Mouse (Mus musculus): Measurements from ENCODE around the gene Noct. TPM values are rescaled to one million over a fixed set of nuclear protein-coding genes. Genes with fewer than 3 reads are reported as not detected.

Noct gene
- total RNA-seq, 2 experiments from 2014 or later = 42.3 to 52.1 TPM

- DNase-seq = no peak
Observed at GRCm38 (mm10) chr3:51230886-51231285, 6.6 kb downstream of the Noct start.

DNA sequence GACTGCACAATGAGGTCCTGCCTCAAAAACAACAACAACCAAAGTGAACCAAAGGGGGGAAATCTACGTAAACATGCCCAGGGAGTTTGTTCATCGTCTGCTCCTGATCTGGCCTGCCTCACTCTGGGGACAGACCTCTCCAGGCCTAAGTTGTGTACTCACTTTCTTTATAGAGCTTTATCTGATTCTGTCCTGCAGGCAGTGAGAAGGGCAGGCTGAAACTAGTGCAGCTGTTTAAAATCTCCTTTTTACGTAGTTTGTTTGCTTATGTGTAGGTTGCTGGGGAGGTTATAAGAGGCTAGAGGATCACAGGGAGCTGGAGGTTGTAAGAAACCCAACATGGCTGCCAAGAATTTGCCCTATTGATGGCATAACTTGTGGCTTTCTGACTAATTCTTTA is 7.3 kb downstream of the Noct start:
- no peak for DNase-seq

DNA sequence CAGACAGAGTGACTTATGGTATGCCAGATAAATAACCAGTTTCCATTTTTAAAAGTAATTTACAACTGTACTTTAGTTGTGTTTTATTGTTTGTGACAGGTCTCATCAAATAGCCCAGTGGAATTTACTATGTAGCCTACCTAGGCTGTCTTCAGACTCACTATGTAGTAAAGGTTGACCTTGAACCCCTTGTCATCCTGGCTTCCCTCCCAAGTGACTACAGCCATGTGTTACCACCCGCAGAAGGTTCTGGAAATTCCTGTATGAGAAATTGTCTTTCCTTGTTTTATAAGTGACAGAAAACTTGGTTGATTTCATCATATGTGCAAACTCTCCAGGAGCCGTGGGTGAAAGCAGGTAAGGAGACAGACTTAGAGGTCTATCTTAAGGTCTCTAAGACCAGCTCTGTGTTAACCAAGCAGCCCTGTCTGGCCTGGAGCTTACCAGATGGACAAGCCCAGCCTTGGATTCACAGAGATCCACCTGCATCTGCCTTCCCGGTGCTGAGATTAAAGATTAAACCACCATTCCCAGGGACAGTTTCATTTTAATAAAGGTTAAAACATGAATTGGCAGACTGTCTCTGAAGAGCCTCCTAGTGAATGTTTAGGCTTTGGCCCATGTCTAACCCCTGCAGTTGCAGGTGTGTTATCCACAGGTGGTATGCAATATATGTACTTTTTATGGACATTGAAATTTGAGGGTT is 8.1 kb downstream of the Noct start:
- DNase-seq = no peak

- DNase-seq = peak; percentile 80 to 88
Observed at GRCm38 (mm10) chr3:51233474-51233873, 9.2 kb downstream of the Noct start.

DNA sequence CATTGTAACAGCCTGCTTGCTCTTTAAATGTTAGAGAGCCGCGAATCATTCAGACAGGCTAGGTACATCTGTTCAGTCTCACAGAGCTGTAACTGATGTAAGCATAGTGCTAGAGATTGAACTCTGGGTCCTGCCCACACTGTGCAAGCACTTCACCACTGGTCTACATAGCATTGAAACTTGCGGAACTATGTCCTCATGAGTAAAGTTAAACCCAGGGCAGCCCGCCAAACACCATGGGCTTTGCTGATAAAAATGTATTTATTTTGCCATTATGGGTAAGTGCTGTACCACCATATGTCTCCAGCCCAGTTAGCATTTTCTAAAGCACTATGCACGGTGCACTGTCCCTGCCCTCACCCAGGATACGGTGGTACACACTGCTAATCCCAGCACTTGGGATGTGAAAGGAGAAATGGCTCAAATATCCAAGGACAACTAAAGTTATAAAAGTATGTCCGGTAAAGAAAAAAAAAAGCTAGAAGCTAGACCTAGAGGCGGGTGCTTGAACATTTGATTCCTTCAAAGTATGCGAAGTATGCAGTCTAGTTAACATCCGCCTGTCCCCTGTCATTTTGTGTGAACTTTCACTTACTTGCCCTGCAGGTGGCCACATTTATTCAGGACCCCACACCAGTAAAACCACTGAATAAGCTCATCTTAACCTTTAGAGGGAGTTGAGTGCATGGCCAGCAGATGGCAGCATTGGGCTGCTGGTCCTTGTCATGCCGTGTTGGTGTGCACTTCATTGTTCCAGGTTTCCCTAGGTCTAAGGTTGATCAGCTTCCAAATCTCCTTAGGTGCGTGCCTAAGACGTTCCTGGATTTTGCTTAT is 9.9 kb downstream of the Noct start:
- DNase-seq = peak; percentile 85 to 91

DNA sequence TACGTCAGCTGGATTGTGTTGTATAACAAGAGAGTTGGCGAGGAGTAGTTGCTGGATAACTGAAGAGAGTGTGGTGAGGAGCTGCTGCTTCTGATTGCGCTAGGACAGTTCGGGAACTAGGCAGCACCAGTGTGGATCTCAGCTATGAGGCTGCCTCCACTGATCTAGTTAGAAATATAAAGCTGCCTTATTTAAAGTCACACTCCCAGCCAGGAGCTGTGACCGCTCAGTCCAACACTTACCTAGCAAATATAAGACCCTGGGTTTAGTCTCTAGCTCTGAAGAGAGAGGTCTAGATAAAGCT is 10.5 kb downstream of the Noct start:
- no peak for DNase-seq

- no peak for DNase-seq
Observed at GRCm38 (mm10) chr3:51238515-51238914, 14.3 kb downstream of the Noct start.

DNA sequence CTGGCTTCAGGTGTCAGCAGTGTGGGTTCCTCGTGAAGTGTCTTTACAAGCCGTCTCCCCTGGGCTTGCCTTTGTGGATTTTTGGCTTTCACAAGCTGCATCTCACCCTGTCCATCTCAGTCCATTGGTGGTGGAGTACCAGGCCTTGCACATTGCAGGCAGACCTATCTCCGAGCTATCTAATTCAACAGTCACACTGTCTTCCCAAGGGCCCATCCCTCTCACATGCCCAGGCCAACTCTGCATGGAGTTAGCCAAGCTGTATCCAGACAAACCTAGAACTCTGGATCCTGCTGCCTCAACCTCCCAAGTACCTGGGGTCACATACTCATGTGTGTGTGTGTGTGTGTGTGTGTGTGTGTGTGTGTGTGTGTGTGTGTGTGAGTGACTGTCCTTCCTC is 15.3 kb downstream of the Noct start:
- no peak for DNase-seq

GRCm38 (mm10) chr3:51247704-51248103 is 23.5 kb downstream of the Noct start:
- DNase-seq = peak; percentile 35 to 44

- no peak for DNase-seq
Observed at GRCm38 (mm10) chr3:51248600-51248999, 24.4 kb downstream of the Noct start.

- DNase-seq = no peak
Observed at GRCm38 (mm10) chr3:51249460-51249859, 25.2 kb downstream of the Noct start.

DNA sequence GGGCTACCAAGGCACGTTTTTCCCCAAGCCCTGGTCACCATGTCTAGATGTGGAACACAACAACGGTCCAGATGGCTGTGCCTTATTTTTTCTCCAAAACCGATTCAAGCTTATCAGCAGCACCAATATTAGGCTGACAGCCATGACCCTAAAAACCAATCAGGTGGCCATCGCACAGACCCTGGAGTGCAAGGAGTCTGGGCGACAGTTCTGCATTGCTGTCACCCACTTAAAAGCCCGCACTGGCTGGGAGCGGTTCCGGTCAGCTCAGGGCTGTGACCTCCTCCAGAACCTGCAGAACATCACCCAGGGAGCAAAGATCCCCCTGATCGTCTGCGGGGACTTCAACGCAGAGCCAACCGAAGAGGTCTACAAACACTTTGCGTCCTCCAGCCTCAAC is 25.6 kb downstream of the Noct start:
- no peak for DNase-seq

DNA sequence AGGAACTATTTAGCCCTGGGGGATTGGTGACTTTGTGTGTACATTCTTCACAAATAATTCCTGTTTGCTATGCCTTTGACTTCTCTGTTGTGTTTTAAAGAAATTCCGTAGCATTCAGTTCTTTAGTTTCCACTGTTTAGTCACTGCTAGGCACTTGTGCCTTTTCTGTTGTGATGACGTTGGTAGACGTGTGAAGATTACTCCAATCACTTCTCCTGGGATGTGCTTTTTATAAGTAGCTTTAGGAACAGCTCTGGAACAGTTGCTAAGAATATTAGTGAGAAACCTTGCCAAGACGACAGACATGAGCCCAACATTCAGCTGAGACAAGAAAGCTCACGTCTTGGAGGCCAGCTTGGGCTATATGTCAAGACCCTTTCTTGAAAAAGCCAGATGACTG is 26.8 kb downstream of the Noct start:
- no peak for DNase-seq

DNA sequence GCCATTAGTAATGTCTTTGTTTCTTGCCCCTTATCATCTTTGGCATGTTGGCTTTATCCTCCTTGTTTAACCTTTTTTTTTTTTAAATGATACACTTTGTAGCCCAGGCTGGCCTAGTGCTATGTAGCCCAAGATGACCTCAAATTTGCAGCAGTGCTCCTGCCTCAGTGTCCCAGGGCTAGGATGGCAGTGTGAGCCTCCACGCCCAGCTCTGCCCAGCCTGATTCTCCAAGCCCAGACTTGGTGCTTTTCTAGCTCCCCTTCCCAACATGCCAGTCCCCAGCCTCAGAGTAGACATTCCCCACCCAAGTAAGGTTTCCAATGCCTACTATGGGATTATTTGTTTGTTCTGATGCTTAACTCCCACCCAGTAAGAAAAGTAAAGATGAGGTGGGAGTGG is 28.0 kb downstream of the Noct start:
- DNase-seq = no peak

DNA sequence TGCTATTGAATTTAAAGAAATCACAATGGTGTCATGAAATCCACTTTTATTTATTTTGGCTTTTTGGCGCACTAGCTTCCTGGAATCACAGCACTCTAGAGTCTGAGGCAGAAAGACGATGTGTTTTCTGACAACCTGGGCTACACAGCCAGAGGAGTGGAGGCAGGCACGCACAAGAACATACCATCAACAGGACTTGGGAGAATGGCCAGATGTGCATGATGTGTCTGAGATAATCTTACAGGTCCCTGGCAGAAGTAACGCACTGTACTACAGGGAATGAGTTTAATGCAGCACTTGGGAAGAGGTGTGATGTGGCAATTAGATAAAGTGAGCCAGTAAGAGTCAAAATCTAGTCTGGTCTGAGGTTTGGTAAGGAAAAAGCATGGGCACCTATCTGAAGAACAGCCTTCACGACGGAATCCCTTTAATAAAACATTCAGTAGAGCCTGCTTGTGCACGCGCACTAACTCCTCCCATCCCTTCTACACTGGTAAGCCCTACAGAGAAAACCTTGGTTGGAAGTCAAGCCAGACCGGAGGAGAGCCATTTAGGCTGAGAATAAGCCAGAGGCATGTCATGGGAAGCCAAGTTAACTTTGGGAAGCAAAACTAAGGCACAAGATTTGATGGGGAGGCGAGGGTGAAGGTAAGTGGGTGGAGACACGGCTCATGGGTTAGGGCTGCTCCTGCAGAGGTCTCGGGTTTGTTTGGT is 28.6 kb downstream of the Noct start:
- DNase-seq = no peak

- DNase-seq = no peak
Observed at GRCm38 (mm10) chr3:51254784-51255183, 30.5 kb downstream of the Noct start.

- DNase-seq = peak; percentile 60 to 64
Observed at GRCm38 (mm10) chr3:51256450-51256849, 32.2 kb downstream of the Noct start.

GRCm38 (mm10) chr3:51258070-51258469 is 33.8 kb downstream of the Noct start:
- DNase-seq = peak; percentile 40 to 45

DNA sequence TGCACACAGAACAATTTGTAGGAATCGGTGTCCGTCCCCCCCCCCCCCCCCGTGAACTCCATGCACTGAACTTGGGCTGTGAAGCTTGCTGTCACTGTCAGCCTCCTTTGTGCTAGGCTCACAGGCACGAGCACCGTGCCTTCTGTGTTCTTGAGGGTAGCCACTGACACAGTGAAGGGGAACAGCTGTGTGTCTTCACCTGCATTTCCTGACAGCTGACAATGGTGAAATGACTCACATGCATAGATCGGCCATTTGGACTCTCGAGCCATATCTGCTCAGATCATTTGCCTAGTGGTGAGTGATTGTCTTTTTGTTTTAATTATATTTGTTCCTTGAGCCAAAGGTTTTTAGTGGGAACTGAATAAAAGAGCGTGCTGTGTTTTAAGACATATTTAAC is 38.7 kb downstream of the Noct start:
- no peak for DNase-seq

- peak; percentile 60 to 72 for DNase-seq
Observed at GRCm38 (mm10) chr3:51268434-51268833, 44.2 kb downstream of the Noct start.

DNA sequence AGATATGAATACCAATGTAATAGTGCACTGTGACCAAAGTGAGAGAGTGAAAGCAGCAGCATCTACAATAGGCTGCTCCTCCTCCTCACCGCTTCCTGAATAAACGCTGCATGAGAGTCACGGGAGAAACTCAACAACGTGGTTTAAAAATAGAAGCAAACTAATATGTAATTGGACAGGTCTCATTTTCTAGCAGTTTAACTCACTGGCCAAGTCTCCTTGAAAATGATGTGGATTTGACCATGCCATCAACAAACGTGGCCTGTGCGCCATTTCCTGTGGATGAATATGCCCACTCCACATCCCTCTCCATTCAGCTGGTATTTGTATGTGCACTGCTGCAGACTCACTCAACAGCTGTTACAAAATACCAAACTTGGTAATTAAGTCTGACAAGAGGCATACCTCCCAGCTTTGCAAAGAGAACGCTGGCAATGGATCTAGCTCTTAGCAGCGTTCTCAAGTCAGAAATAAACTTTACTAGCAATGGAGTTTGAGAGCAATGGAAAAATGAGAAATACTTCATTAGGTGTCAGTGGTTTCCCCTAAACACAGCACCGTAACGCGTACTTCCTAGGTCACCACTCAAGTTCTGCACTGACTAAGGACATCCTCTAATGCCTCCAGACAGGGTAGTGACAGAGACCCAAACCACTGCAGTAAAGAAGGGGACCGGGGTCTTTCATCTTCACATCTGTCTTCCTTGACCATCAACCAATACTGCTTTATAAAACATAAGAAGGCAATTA is 46.0 kb downstream of the Noct start:
- DNase-seq = peak; percentile 40 to 61

DNA sequence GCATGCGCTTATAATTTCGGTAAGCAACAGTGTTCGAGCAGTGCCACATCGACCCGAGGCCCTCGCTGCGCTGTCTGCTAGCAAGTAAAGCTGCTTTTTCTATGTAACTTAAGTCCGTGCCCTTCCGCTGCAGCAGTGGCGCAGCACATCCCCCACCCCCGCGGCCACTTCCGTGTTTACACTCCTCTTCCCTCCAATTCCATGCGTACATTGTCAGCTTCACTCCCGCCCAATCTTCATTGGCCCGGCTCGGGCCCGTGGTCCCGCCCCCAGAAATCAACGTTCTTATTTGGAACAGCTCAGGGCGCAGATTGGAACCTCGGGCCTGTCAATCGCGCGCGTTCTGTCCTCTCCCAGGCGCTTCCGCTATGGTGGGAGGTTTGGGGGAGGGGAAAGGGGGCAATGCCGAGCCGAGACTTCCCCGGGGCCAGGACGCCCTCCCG is 51.7 kb downstream of the Noct start:
- DNase-seq = peak; percentile 98 to 100
